14 mouse cellular contexts compared by ENCODE assay signal in the genomic region with DNA sequence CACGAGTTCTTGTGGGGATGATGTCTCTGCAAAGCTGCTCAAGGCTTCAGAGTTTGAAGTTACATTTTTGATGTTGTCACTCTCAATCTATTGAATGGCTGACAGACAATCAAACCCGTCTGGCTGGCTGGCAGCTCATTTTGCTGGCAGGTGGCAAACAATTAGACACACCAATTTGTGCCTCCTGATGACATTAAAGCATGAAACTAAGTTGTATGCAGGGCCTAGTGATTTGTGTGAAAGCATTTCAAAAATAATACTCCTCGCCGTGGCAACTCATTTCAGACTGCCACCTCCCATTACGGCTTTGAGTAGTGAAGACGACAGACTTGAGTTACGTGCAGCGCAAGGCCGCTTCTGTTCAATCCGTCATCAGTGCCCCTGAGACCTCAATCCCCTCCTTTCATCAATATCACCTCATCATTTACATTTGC.
A peak's percentile ranks its signal among the peaks of the same experiment; 100 is the strongest.
DNase-seq lines count a peak whose midpoint lies in the region; ATAC-seq lines count a peak whose summit lies in the region.
"Had no signal": no experiment of that assay in that cellular context is flagged by ENCODE, and none has a peak within 500 bp of the region (broad histone marks: within the 10 kb centered on the region; RNA-seq: fewer than 3 reads in every experiment).

No protein-coding gene starts in this region.

- WGBS in hindbrain, embryonic 11.5 days, result 38% methylated on average over 10 of the region's 10 CpGs
- WGBS in midbrain, embryonic 14.5 days, result 8% methylated on average over 10 of the region's 10 CpGs
- 83% methylated on average over 10 of the region's 10 CpGs for WGBS in kidney, embryonic 14.5 days
- whole genome bisulfite sequencing in heart, embryonic 11.5 days (ENCODE audit: insufficient replicate concordance), result 79% methylated on average over 10 of the region's 10 CpGs

- DNase-seq in frontal cortex, postnatal 14 days (ENCODE audit: low spot score in 2 of 2), result no peak
- DNase-seq in embryo, embryonic 11 days, result peak; percentile 42
- peak; percentile 48 for DNase-seq in hindbrain, embryonic 11.5 days (ENCODE audit: low spot score)
- DNase-seq in midbrain, embryonic 14.5 days, result peak; percentile 85
- DNase-seq in T-cell, adult 2 months (ENCODE audit: low spot score), result no peak
- DNase-seq: adrenal gland, adult 8-10 months; heart, adult 11 months; kidney, postnatal 25 days; lung, embryonic 14.5 days; thymus, postnatal 36 days had no signal

- H3K4me3 ChIP-seq in hindbrain, embryonic 11.5 days (ENCODE audit: low read depth, low read length), result no peak overlapping the region
- no peak overlapping the region for H3K4me3 ChIP-seq in midbrain, embryonic 14.5 days (replicated peaks; ENCODE audit: low read depth, low read length)
- no peak overlapping the region for H3K4me3 ChIP-seq in kidney, embryonic 14.5 days (ENCODE audit: low read length)
- no peak overlapping the region for H3K4me3 ChIP-seq in heart, embryonic 11.5 days (ENCODE audit: low read depth, low read length)

- ATAC-seq in frontal cortex, adult (ENCODE audit: low TSS enrichment), result 0 out of 2 replicates have a peak, but pooled peaks have one; percentile 11
- ATAC-seq in hindbrain, embryonic 11.5 days (ENCODE audit: low FRiP score), result peak; percentile 87
- peak; percentile 94 for ATAC-seq in midbrain, embryonic 14.5 days (ENCODE audit: low FRiP score, low TSS enrichment)
- no peak for ATAC-seq in kidney, embryonic 14.5 days (ENCODE audit: low FRiP score, low TSS enrichment)
- ATAC-seq in heart, embryonic 11.5 days (replicated peaks; ENCODE audit: insufficient number of reproducible peaks, low FRiP score, low TSS enrichment), result no peak
- ATAC-seq: Patski had no signal

- H3K27ac ChIP-seq in hindbrain, embryonic 11.5 days (ENCODE audit: low read depth, low read length), result no peak overlapping the region
- peak overlapping the region; percentile 68 for H3K27ac ChIP-seq in midbrain, embryonic 14.5 days (replicated peaks; ENCODE audit: low read depth, low read length)
- H3K27ac ChIP-seq in kidney, embryonic 14.5 days (ENCODE audit: low read depth, low read length), result no peak overlapping the region
- no peak overlapping the region for H3K27ac ChIP-seq in heart, embryonic 11.5 days (ENCODE audit: low read depth, low read length)

- H3K27me3 ChIP-seq in hindbrain, embryonic 11.5 days (ENCODE audit: control insufficient read depth, insufficient read depth, low read length), result no peaks in the 10 kb centered on the region
- H3K27me3 ChIP-seq in midbrain, embryonic 14.5 days (ENCODE audit: control insufficient read depth, insufficient read depth, low read length), result no peaks in the 10 kb centered on the region
- H3K27me3 ChIP-seq in kidney, embryonic 14.5 days (ENCODE audit: control insufficient read depth, insufficient read depth, low read length), result no peaks in the 10 kb centered on the region
- H3K27me3 ChIP-seq in heart, embryonic 11.5 days (ENCODE audit: control insufficient read depth, insufficient read depth, low read length), result no peaks in the 10 kb centered on the region
- H3K27me3 ChIP-seq: Patski had no signal

- H3K9ac ChIP-seq in hindbrain, embryonic 11.5 days (ENCODE audit: low read depth, low read length), result no peak overlapping the region
- H3K9ac ChIP-seq in midbrain, embryonic 14.5 days (replicated peaks; ENCODE audit: low read length), result no peak overlapping the region
- H3K9ac ChIP-seq in kidney, embryonic 14.5 days (ENCODE audit: low read depth, low read length), result no peak overlapping the region
- no peak overlapping the region for H3K9ac ChIP-seq in heart, embryonic 11.5 days (ENCODE audit: low read depth, low read length)
- H3K9ac ChIP-seq: lung, embryonic 14.5 days had no signal

- no peaks in the 10 kb centered on the region for H3K4me1 ChIP-seq in hindbrain, embryonic 11.5 days (replicated peaks; ENCODE audit: control insufficient read depth, insufficient read depth, low read length)
- H3K4me1 ChIP-seq in midbrain, embryonic 14.5 days (ENCODE audit: control insufficient read depth, insufficient read depth, low read length), result peaks cover 8% of the 10 kb centered on the region
- no peaks in the 10 kb centered on the region for H3K4me1 ChIP-seq in kidney, embryonic 14.5 days (ENCODE audit: control insufficient read depth, insufficient read depth, low read length)
- H3K4me1 ChIP-seq in heart, embryonic 11.5 days (ENCODE audit: control insufficient read depth, insufficient read depth, low read length), result no peaks in the 10 kb centered on the region

- H3K4me2 ChIP-seq in hindbrain, embryonic 11.5 days (replicated peaks; ENCODE audit: low read depth, low read length), result no peak overlapping the region
- H3K4me2 ChIP-seq in midbrain, embryonic 14.5 days (ENCODE audit: low read length), result no peak overlapping the region
- H3K4me2 ChIP-seq in kidney, embryonic 14.5 days (replicated peaks; ENCODE audit: low read depth, low read length), result no peak overlapping the region
- H3K4me2 ChIP-seq in heart, embryonic 11.5 days, result no peak overlapping the region
- H3K4me2 ChIP-seq: lung, embryonic 14.5 days had no signal

- no peaks in the 10 kb centered on the region for H3K36me3 ChIP-seq in hindbrain, embryonic 11.5 days (ENCODE audit: control insufficient read depth, insufficient read depth, low read length)
- H3K36me3 ChIP-seq in midbrain, embryonic 14.5 days (ENCODE audit: control insufficient read depth, insufficient read depth, low read length), result peaks cover 13% of the 10 kb centered on the region
- peaks cover 4% of the 10 kb centered on the region; the same call in 1 of the 2 replicates for H3K36me3 ChIP-seq in kidney, embryonic 14.5 days (ENCODE audit: control insufficient read depth, insufficient read depth, low read length)
- H3K36me3 ChIP-seq in heart, embryonic 11.5 days (ENCODE audit: control insufficient read depth, insufficient read depth, low read length), result no peaks in the 10 kb centered on the region

- no peaks in the 10 kb centered on the region for H3K9me3 ChIP-seq in hindbrain, embryonic 11.5 days (ENCODE audit: control insufficient read depth, low read length)
- H3K9me3 ChIP-seq in midbrain, embryonic 14.5 days (ENCODE audit: control insufficient read depth, low read length), result no peaks in the 10 kb centered on the region
- no peaks in the 10 kb centered on the region for H3K9me3 ChIP-seq in kidney, embryonic 14.5 days (ENCODE audit: control insufficient read depth, low read length)
- no peaks in the 10 kb centered on the region for H3K9me3 ChIP-seq in heart, embryonic 11.5 days (replicated peaks; ENCODE audit: control insufficient read depth, low read length)

Comparison
In these comparisons a context has a peak if more than half of its experiments do, and no peak if none do; other contexts are left out.
1. ATAC-seq: peak in frontal cortex, adult (single experiment), hindbrain, embryonic 11.5 days (single experiment) and midbrain, embryonic 14.5 days (single experiment); none in kidney, embryonic 14.5 days (single experiment) and heart, embryonic 11.5 days (single experiment).
2. DNase-seq: peak in embryo, embryonic 11 days (single experiment), hindbrain, embryonic 11.5 days (single experiment) and midbrain, embryonic 14.5 days (single experiment); none in frontal cortex, postnatal 14 days (0 of 2) and T-cell, adult 2 months (single experiment).